Mouse (Mus musculus): ENCODE results near the gene Upf1. TPM values are rescaled to one million over a fixed set of nuclear protein-coding genes. Genes with fewer than 3 reads are reported as not detected.

The Upf1 gene
- total RNA-seq, 2 experiments from 2014 or later, result 52.5 to 56.1 TPM

Other genes with a start within 250 kb of the Upf1 start
- gene Ncan, start 232.4 kb downstream of the Upf1 start, total RNA-seq (2021), result 1 to 10 TPM; 2.4 to 3.6 TPM
- 10 to 100 TPM; 23.6 to 26.0 TPM for gene Nr2c2ap, start 221.9 kb downstream of the Upf1 start, total RNA-seq (2021)
- 10 to 100 TPM; 15.9 to 18.9 TPM for gene Rfxank, start 214.1 kb downstream of the Upf1 start, total RNA-seq (2021)
- 10 to 100 TPM; 55.5 to 56.4 TPM for gene Borcs8, start 213.8 kb downstream of the Upf1 start, total RNA-seq (2021)
- 1 to 10 TPM; 1.5 to 1.6 TPM for gene Mef2b, start 213.6 kb downstream of the Upf1 start, total RNA-seq (2021)
- 10 to 100 TPM; 63.4 to 66.8 TPM for gene Tmem161a, start 180.9 kb downstream of the Upf1 start, total RNA-seq (2021)
- 10 to 100 TPM; 27.8 to 39.2 TPM for gene Slc25a42, start 141.0 kb downstream of the Upf1 start, total RNA-seq (2021)
- 10 to 100 TPM; 54.9 to 62.1 TPM for gene Sugp2, start 119.1 kb downstream of the Upf1 start, total RNA-seq (2021)
- gene Armc6, start 118.8 kb downstream of the Upf1 start, total RNA-seq (2021), result 10 to 100 TPM; 10.1 to 15.1 TPM
- 10 to 100 TPM; 44.8 to 50.6 TPM for gene Homer3, start 70.5 kb downstream of the Upf1 start, total RNA-seq (2021)
- 10 to 100 TPM; 83.3 to 86.8 TPM for gene Ddx49, start 50.8 kb downstream of the Upf1 start, total RNA-seq (2021)
- 100 to 1,000 TPM; 188 to 192 TPM for gene Cope, start 50.8 kb downstream of the Upf1 start, total RNA-seq (2021)
- gene Cers1, start 37.5 kb downstream of the Upf1 start, total RNA-seq (2021), result 1 to 10 TPM; 6.8 to 7.2 TPM
- gene Gdf1, start 23.5 kb downstream of the Upf1 start, total RNA-seq (2021), result 1 to 10 TPM in 1 of 2 experiments, under 1 TPM in 1; 0.34 to 1.3 TPM
- gene Comp, start 20.3 kb upstream of the Upf1 start, total RNA-seq (2021), result 1 to 10 TPM in 1 of 2 experiments, under 1 TPM in 1; 0.28 to 1.0 TPM
- gene Crtc1, start 86.3 kb upstream of the Upf1 start, total RNA-seq (2021), result 10 to 100 TPM; 33.2 to 34.5 TPM
- 10 to 100 TPM; 18.7 to 20.4 TPM for gene Klhl26, start 123.7 kb upstream of the Upf1 start, total RNA-seq (2021)
- gene Tmem59l, start 134.1 kb upstream of the Upf1 start, total RNA-seq (2021), result 1 to 10 TPM; 3.6 to 5.0 TPM
- gene Crlf1, start 139.9 kb upstream of the Upf1 start, total RNA-seq (2021), result under 1 TPM in 1 of 2 experiments, not detected in 1; 0.45 TPM
- gene Rex1bd, start 153.5 kb upstream of the Upf1 start, total RNA-seq (2021), result 100 to 1,000 TPM; 105 to 109 TPM
- 1,000 to 10,000 TPM; 1,529 to 1,618 TPM for gene Uba52, start 157.5 kb upstream of the Upf1 start, total RNA-seq (2021)
- gene Fkbp8, start 174.4 kb upstream of the Upf1 start, total RNA-seq (2021), result 100 to 1,000 TPM; 315 to 322 TPM
- gene Kxd1, start 174.7 kb upstream of the Upf1 start, total RNA-seq (2021), result 10 to 100 TPM; 80.4 to 80.5 TPM
- 10 to 100 TPM; 31.0 to 32.4 TPM for gene Ell, start 186.2 kb upstream of the Upf1 start, total RNA-seq (2021)
- 10 to 100 TPM; 82.6 to 88.9 TPM for gene Isyna1, start 241.1 kb upstream of the Upf1 start, total RNA-seq (2021)